Mouse (Mus musculus): ENCODE results near the gene Nol3. TPM values are rescaled to one million over a fixed set of nuclear protein-coding genes. Genes with fewer than 3 reads are reported as not detected.
"Not testable (repeated sequence)": the region's sequence is repeated elsewhere in the genome, so short reads cannot be mapped to it uniquely, and the experiment has no call there.

Gene Nol3
- polyA plus RNA-seq, 1 experiment from 2014 or later = 2.8 TPM

- H3K4me3 ChIP-seq (replicated peaks; ENCODE audit: low read length) = no peak overlapping the region
- H3K9me3 ChIP-seq (ENCODE audit: control insufficient read depth, low read length) = no peaks in the 10 kb centered on the region
- peaks cover 38% of the 10 kb centered on the region for H3K4me1 ChIP-seq (replicated peaks; ENCODE audit: control insufficient read depth, insufficient read depth, low read length)
- no peak overlapping the region for H3K27ac ChIP-seq (ENCODE audit: low read length)
- H3K9ac ChIP-seq (replicated peaks; ENCODE audit: low read depth, low read length) = no peak overlapping the region
- peaks cover 10% of the 10 kb centered on the region; the same call in 1 of the 2 replicates for H3K36me3 ChIP-seq (ENCODE audit: control insufficient read depth, insufficient read depth)
- 19% methylated on average over 23 of the region's 23 CpGs for WGBS
- 0 out of 2 replicates have a peak, but pooled peaks have one; percentile 8 for ATAC-seq
- no peak overlapping the region for H3K4me2 ChIP-seq (ENCODE audit: low read length)
- H3K27me3 ChIP-seq (replicated peaks; ENCODE audit: control insufficient read depth, insufficient read depth, low read length) = peaks cover 7% of the 10 kb centered on the region
These were observed 7.1 kb downstream of the Nol3 start for GRCm38 (mm10) chr8:105283074-105283473.

GRCm38 (mm10) chr8:105285514-105285913 lies 9.6 kb downstream of the Nol3 start:
- H3K36me3 ChIP-seq (ENCODE audit: control insufficient read depth, insufficient read depth) = peaks cover 8% of the 10 kb centered on the region; the same call in 1 of the 2 replicates
- ATAC-seq = no peak
- H3K4me3 ChIP-seq (replicated peaks; ENCODE audit: low read length) = no peak overlapping the region
- H3K9me3 ChIP-seq (ENCODE audit: control insufficient read depth, low read length) = no peaks in the 10 kb centered on the region
- peaks cover 46% of the 10 kb centered on the region for H3K4me1 ChIP-seq (replicated peaks; ENCODE audit: control insufficient read depth, insufficient read depth, low read length)
- H3K27me3 ChIP-seq (replicated peaks; ENCODE audit: control insufficient read depth, insufficient read depth, low read length) = no peaks in the 10 kb centered on the region
- H3K4me2 ChIP-seq (ENCODE audit: low read length) = no peak overlapping the region
- 46% methylated on average over 12 of the region's 12 CpGs for WGBS
- no peak overlapping the region for H3K9ac ChIP-seq (replicated peaks; ENCODE audit: low read depth, low read length)
- no peak overlapping the region for H3K27ac ChIP-seq (ENCODE audit: low read length)

- H3K9me3 ChIP-seq (ENCODE audit: control insufficient read depth, low read length) = no peaks in the 10 kb centered on the region
- H3K9ac ChIP-seq (replicated peaks; ENCODE audit: low read depth, low read length) = no peak overlapping the region
- H3K4me2 ChIP-seq (ENCODE audit: low read length) = peak overlapping the region; percentile 84
- peaks cover 7% of the 10 kb centered on the region; the same call in 1 of the 2 replicates for H3K36me3 ChIP-seq (ENCODE audit: control insufficient read depth, insufficient read depth)
- H3K27ac ChIP-seq (ENCODE audit: low read length) = no peak overlapping the region
- 89% methylated on average over 4 of the region's 4 CpGs for WGBS
- H3K4me3 ChIP-seq (replicated peaks; ENCODE audit: low read length) = no peak overlapping the region
- no peak for ATAC-seq
- no peaks in the 10 kb centered on the region for H3K27me3 ChIP-seq (replicated peaks; ENCODE audit: control insufficient read depth, insufficient read depth, low read length)
- peaks cover 50% of the 10 kb centered on the region for H3K4me1 ChIP-seq (replicated peaks; ENCODE audit: control insufficient read depth, insufficient read depth, low read length)
These were observed 11.0 kb downstream of the Nol3 start for GRCm38 (mm10) chr8:105286907-105287306.

GRCm38 (mm10) chr8:105288231-105288630 lies 12.3 kb downstream of the Nol3 start:
- WGBS = 80% methylated on average over 5 of the region's 5 CpGs

GRCm38 (mm10) chr8:105288958-105289732 lies 13.2 kb downstream of the Nol3 start:
- Histone ChIP-seq H3K36me3 (ENCODE audit: control insufficient read depth, insufficient read depth) (no peaks in the 10 kb centered on the region), H3K4me3 (replicated peaks; ENCODE audit: low read length) (peak overlapping the region; percentile 61), H3K4me2 (ENCODE audit: low read length) (peak overlapping the region; percentile 84), H3K9ac (replicated peaks; ENCODE audit: low read depth, low read length) (peak overlapping the region; percentile 59), H3K9me3 (ENCODE audit: control insufficient read depth, low read length) (no peaks in the 10 kb centered on the region), H3K4me1 (replicated peaks; ENCODE audit: control insufficient read depth, insufficient read depth, low read length) (peaks cover 50% of the 10 kb centered on the region), H3K27ac (ENCODE audit: low read length) (peak overlapping the region; percentile 91), H3K27me3 (replicated peaks; ENCODE audit: control insufficient read depth, insufficient read depth, low read length) (no peaks in the 10 kb centered on the region)
- peak; percentile 91 for ATAC-seq
- under 1% methylated on average over 53 of the region's 53 CpGs for WGBS

More at GRCm38 (mm10) chr8:105288231-105288630, 12.3 kb downstream of the Nol3 start:
- Histone ChIP-seq H3K27ac (ENCODE audit: low read length) (peak overlapping the region; percentile 91; the same call in 1 of the 2 replicates), H3K4me1 (replicated peaks; ENCODE audit: control insufficient read depth, insufficient read depth, low read length) (peaks cover 50% of the 10 kb centered on the region), H3K36me3 (ENCODE audit: control insufficient read depth, insufficient read depth) (no peaks in the 10 kb centered on the region), H3K4me2 (ENCODE audit: low read length) (peak overlapping the region; percentile 84), H3K27me3 (replicated peaks; ENCODE audit: control insufficient read depth, insufficient read depth, low read length) (no peaks in the 10 kb centered on the region), H3K4me3 (replicated peaks; ENCODE audit: low read length) (peak overlapping the region; percentile 61), H3K9me3 (ENCODE audit: control insufficient read depth, low read length) (no peaks in the 10 kb centered on the region), H3K9ac (replicated peaks; ENCODE audit: low read depth, low read length) (peak overlapping the region; percentile 59)
- ATAC-seq = no peak

GRCm38 (mm10) chr8:105289805-105290460 lies 14.0 kb downstream of the Nol3 start, which contains the start of gene 4931428F04Rik:
Gene 4931428F04Rik, minus strand, starts transcription at chr8:105289864.
- H3K36me3 ChIP-seq (ENCODE audit: control insufficient read depth, insufficient read depth) = no peaks in the 10 kb centered on the region
- H3K27ac ChIP-seq (ENCODE audit: low read length) = peak within 1 kb of the TSS; percentile 91
- H3K4me3 ChIP-seq (replicated peaks; ENCODE audit: low read length) = peak within 1 kb of the TSS; percentile 61
- H3K4me2 ChIP-seq (ENCODE audit: low read length) = peak within 1 kb of the TSS; percentile 84
- peak; percentile 16 for ATAC-seq
- H3K9ac ChIP-seq (replicated peaks; ENCODE audit: low read depth, low read length) = peak within 1 kb of the TSS; percentile 59
- WGBS = 1% methylated on average over 43 of the region's 43 CpGs
- H3K27me3 ChIP-seq (replicated peaks; ENCODE audit: control insufficient read depth, insufficient read depth, low read length) = no peaks in the 10 kb centered on the region
- H3K4me1 ChIP-seq (replicated peaks; ENCODE audit: control insufficient read depth, insufficient read depth, low read length) = peaks cover 50% of the 10 kb centered on the region
- no peaks in the 10 kb centered on the region for H3K9me3 ChIP-seq (ENCODE audit: control insufficient read depth, low read length)

- H3K9ac ChIP-seq (replicated peaks; ENCODE audit: low read depth, low read length) = peak overlapping the region; percentile 59
- no peaks in the 10 kb centered on the region for H3K27me3 ChIP-seq (replicated peaks; ENCODE audit: control insufficient read depth, insufficient read depth, low read length)
- no peaks in the 10 kb centered on the region for H3K36me3 ChIP-seq (ENCODE audit: control insufficient read depth, insufficient read depth)
- 4% methylated on average over 31 of the region's 31 CpGs for WGBS
- H3K4me2 ChIP-seq (ENCODE audit: low read length) = peak overlapping the region; percentile 84
- H3K27ac ChIP-seq (ENCODE audit: low read length) = no peak overlapping the region
- H3K4me1 ChIP-seq (replicated peaks; ENCODE audit: control insufficient read depth, insufficient read depth, low read length) = peaks cover 44% of the 10 kb centered on the region
- no peak for ATAC-seq
- H3K9me3 ChIP-seq (ENCODE audit: control insufficient read depth, low read length) = no peaks in the 10 kb centered on the region
- peak overlapping the region; percentile 61 for H3K4me3 ChIP-seq (replicated peaks; ENCODE audit: low read length)
These were observed 14.8 kb downstream of the Nol3 start for GRCm38 (mm10) chr8:105290554-105291314.

- H3K9ac ChIP-seq (replicated peaks; ENCODE audit: low read depth, low read length); H3K4me2 ChIP-seq (ENCODE audit: low read length); H3K9me3 ChIP-seq (ENCODE audit: control insufficient read depth, low read length); H3K36me3 ChIP-seq (ENCODE audit: control insufficient read depth, insufficient read depth); H3K27me3 ChIP-seq (replicated peaks; ENCODE audit: control insufficient read depth, insufficient read depth, low read length); ATAC-seq; H3K4me3 ChIP-seq (replicated peaks; ENCODE audit: low read length); H3K27ac ChIP-seq (ENCODE audit: low read length): not testable (repeated sequence)
- WGBS = 88% methylated on average over 8 of the region's 8 CpGs
- H3K4me1 ChIP-seq (replicated peaks; ENCODE audit: control insufficient read depth, insufficient read depth, low read length) = peaks cover 38% of the 10 kb centered on the region
These were observed 15.4 kb downstream of the Nol3 start for GRCm38 (mm10) chr8:105291364-105291763.

- peaks cover 33% of the 10 kb centered on the region for H3K4me1 ChIP-seq (replicated peaks; ENCODE audit: control insufficient read depth, insufficient read depth, low read length)
- H3K36me3 ChIP-seq (ENCODE audit: control insufficient read depth, insufficient read depth); H3K9me3 ChIP-seq (ENCODE audit: control insufficient read depth, low read length); H3K27ac ChIP-seq (ENCODE audit: low read length); H3K9ac ChIP-seq (replicated peaks; ENCODE audit: low read depth, low read length); ATAC-seq; H3K27me3 ChIP-seq (replicated peaks; ENCODE audit: control insufficient read depth, insufficient read depth, low read length); H3K4me2 ChIP-seq (ENCODE audit: low read length); H3K4me3 ChIP-seq (replicated peaks; ENCODE audit: low read length): not testable (repeated sequence)
- 71% methylated on average over 3 of the region's 3 CpGs for WGBS
These were observed 15.9 kb downstream of the Nol3 start for GRCm38 (mm10) chr8:105291802-105292201.
